Mouse (Mus musculus) adrenal gland, adult 8-10 months (tissue): Measurements from ENCODE around the gene Cyb5rl. TPM values are rescaled to one million over a fixed set of nuclear protein-coding genes. Genes with fewer than 3 reads are reported as not detected.

Experiments
- DNase-seq: peaks from one replicate; pipeline ENCODE4 v3.0.0; 2022
- total RNA-seq, 4 experiments: library from RNA; stranded (reverse); gene quantifications; 2 replicates each; pipeline ENCODE4 v1.2.4; 2022

Cyb5rl gene
- 10 to 100 TPM; 28.6 to 43.4 (median 29.7) TPM for total RNA-seq

- DNase-seq = peak; percentile 95
These were observed at the start of gene Cyb5rl, which contains the start of gene Mrpl37 for GRCm38 (mm10) chr4:107066252-107067124. Gene Cyb5rl, plus strand, starts transcription at chr4:107066988. Gene Mrpl37, minus strand, starts transcription at chr4:107066868.

- DNase-seq = no peak
These were observed 49.5 kb upstream of the Cyb5rl start for GRCm38 (mm10) chr4:107017257-107017656.

DNA sequence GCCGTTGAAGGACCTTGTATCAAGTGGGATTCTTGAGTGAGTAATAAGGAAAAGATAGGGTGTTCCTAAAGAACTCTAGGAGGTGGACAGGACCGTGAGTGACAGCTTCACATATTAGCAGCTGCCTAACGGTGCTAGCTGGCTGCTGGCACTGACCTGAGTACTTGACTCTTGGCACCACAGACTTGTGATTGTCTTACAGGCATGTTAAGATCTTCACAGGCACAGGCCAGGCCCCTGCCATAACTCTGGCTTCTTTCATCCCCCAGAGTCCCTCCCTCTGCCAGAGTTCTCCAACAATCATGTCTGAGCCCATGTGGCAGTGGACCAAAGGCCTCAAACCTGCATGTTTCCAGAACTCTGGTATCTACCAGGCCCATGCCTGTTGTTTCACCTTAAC is 48.3 kb upstream of the Cyb5rl start:
- no peak for DNase-seq

DNA sequence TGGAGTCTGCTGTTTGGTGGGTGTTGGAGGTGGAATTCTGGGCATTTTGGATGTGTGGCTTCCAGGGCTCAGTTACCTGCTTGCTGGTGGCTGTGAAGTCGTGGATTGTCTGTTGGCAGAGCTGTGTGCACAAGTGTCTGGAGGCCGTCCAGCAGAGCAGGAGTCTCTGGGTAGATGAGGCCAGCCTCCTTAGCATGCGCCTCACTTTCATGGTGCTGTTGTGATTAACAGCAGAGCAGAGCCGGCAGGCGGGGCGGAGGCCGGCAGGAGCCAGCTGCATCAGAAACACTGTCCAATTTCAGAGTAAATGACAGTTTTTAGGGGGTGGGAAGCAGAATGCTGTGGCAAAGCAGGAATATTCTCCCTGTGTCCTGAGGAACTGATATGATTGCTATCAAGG is 47.8 kb upstream of the Cyb5rl start:
- no peak for DNase-seq

- DNase-seq = no peak
These were observed 46.3 kb upstream of the Cyb5rl start for GRCm38 (mm10) chr4:107020287-107021000.

DNA sequence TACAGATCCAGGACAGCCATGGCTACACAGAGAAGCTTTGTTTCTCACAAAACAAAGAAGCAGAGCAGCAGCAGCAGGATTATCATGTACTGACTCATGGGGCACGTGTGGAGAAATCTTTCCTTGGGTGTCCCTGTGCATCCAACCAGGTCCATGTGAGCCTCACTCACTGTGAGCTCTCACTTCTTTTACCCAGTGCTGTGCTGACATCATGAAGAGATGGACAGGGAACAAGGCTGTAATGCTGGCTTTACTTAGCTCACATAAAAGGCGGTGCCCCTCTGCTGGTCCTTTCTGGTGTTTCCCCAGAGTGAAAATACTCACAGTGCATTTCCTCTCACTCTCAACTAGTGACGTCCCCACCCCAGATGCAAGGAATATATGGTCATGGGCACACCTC is 45.3 kb upstream of the Cyb5rl start:
- no peak for DNase-seq

DNA sequence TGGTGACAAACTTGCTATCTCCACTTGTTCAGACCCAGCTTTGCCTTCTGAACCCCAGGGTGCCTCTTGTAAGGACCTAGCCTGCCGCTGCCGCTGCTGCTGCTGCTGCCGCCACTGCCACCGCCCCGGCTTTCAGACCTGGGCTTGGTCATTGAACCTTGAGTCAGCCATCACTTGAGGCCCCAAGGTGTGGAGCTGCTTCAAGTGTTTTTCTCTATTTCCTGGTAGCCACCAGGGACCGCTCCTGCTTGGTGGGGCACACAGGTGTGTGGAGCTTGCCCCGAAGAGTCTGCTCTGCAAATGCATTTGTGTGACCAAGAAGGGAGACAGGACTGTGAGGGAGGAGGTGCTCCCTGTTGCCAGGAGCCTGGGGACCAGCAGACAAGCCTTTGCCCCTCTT is 41.9 kb upstream of the Cyb5rl start:
- no peak for DNase-seq

- DNase-seq = no peak
These were observed 41.4 kb upstream of the Cyb5rl start for GRCm38 (mm10) chr4:107025369-107025768.

DNA sequence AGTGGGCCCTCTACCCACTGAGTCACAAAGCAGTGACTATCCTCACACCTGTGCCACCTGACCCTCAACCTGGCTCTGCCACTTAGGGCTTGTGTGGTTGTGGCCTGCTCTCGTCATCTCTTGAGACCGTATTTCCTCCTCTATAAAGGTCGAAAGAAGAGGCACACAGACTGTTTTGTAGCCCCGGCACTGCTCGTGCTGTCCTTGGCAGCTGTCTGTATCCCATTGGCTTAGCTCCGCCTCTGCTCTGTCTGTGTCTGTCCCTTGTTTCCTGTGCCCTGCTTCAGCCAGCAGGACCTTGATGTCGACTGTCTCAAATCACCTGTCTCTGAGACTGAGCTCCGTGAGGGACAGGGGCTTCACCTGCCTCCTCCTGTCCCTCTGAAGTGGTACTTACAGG is 40.3 kb upstream of the Cyb5rl start:
- no peak for DNase-seq

DNA sequence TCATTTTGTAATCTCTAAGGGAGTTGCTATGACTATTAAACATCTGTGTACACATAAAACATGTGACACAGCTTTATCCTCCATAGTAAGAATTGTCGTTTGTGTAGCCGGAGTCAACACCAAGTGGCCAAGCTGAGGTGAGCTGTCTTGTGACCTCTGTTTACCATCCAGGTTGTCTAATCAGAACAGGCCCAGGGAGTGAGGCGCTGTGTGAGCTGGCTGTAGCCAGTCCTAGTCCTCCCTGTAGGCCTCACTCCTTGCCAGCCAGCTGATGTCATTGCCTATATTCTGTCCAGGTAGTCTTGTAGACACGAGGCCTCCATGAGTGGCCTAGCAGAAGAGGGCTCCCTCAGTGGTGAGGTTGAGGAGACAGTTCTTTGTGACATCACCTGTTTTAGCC is 31.1 kb upstream of the Cyb5rl start:
- DNase-seq = no peak

DNA sequence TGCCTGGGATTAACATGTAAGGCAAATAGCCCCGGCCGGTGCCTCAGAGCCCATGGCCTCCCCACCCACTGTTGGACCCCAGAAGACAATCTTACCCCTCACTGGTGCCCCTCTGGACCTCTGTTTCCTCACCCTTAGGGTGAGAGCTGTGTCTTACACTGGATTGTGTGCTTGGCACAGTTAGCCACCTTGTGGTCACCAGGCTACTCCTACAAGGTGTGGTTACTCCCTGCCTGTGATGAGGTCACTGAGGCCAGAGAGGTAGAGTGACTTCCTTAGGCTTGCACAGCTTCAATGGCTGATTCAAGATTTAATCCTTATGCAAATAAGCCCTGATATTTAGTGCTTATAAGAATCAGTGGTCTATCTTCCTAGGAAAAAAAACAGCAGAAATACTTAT is 29.8 kb upstream of the Cyb5rl start:
- DNase-seq = no peak

- DNase-seq = no peak
These were observed 28.5 kb upstream of the Cyb5rl start for GRCm38 (mm10) chr4:107038303-107038702.

- no peak for DNase-seq
These were observed 27.5 kb upstream of the Cyb5rl start for GRCm38 (mm10) chr4:107039270-107039669.

GRCm38 (mm10) chr4:107042304-107042703 is 24.5 kb upstream of the Cyb5rl start:
- no peak for DNase-seq

- no peak for DNase-seq
These were observed 21.6 kb upstream of the Cyb5rl start for GRCm38 (mm10) chr4:107045188-107045587.

- DNase-seq = no peak
These were observed 19.0 kb upstream of the Cyb5rl start for GRCm38 (mm10) chr4:107047806-107048205.

- peak; percentile 73 for DNase-seq
These were observed 18.1 kb upstream of the Cyb5rl start for GRCm38 (mm10) chr4:107048568-107049162.

- no peak for DNase-seq
These were observed 14.9 kb upstream of the Cyb5rl start for GRCm38 (mm10) chr4:107051889-107052288.

DNA sequence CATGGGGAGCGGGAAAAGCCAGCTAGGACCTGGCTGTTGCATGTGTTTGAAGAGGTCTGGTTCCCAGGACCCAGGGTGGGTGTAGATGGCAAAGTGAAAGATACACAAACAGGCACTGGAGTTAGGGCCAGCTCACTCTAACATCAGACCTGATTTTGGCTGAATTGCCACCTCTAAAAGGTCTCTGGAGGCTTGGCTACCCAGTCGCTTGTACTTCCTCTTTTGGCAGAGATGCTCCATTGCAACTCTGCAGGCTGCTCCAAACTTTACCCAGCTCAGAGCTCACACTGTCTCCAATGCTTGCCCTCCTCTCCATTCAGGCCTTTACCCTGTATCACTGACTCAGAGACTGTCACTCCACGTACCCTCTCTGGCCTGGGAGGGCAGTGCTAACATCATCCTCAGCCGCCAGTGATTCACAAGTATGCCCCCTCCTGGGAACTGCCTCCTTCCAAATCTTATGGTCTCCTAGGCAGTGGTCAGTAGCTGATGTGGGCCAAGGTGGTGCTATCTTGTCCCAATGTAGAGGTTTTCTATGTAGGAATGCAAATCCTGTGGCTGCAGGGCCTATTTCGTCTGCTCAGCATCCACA is 13.7 kb upstream of the Cyb5rl start:
- no peak for DNase-seq

DNA sequence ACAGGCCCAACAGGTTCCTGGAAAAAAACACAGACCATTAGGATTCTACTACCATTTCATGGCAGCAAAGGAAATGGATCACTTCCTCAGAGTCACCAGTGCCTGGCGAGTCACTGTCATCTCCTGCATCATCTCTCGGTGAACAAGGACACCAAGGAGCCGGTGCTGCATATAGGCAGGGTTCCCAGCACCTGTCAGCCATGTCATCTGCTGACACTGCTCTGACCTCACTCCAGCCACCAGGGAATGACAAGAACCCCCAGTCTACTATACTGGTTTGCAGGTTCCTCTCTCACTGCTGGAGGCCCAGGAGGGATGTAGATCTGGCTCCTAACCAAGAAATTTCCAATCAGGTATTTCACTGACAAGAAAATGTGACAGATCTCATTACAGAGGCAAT is 10.7 kb upstream of the Cyb5rl start:
- DNase-seq = no peak

DNA sequence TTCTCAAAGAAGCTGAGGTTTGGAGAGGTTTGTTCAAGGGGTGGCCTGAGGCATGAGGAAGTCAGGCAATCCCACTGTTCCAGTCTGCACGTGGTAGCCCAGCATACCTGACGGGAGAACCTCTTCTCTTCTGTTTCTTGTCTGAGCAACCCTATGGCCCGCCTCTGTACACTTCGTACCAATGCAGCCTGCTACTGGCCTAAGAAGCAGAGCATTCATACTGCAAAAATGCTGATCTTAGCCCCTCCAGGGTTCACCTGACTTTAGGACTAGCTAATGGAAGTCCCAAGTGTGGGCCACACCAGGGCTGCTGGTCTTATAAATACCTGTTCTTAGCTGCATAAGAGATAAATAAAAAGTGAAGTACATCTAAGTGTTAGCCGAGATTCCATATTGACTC is 8.4 kb upstream of the Cyb5rl start:
- DNase-seq = no peak

- DNase-seq = no peak
These were observed 8.0 kb upstream of the Cyb5rl start for GRCm38 (mm10) chr4:107058781-107059180.

GRCm38 (mm10) chr4:107061560-107061959 is 5.2 kb upstream of the Cyb5rl start:
- no peak for DNase-seq
